Mouse (Mus musculus) liver, adult (tissue): ENCODE data around the gene Atp6v1g2.

Source experiments
- GATA4 ChIP-seq: IDR thresholded peaks from 2 replicates; pipeline ENCODE4 v1.6.1; 2014; ENCODE audit warnings: mild to moderate bottlenecking, low read length; ENCODE audit not compliant: insufficient replicate concordance

Gene Atp6v1g2

GRCm38 (mm10) chr17:35242015-35242941 is 8.8 kb downstream of the Atp6v1g2 start:
- TF ChIP-seq GATA4, result no peak

DNA sequence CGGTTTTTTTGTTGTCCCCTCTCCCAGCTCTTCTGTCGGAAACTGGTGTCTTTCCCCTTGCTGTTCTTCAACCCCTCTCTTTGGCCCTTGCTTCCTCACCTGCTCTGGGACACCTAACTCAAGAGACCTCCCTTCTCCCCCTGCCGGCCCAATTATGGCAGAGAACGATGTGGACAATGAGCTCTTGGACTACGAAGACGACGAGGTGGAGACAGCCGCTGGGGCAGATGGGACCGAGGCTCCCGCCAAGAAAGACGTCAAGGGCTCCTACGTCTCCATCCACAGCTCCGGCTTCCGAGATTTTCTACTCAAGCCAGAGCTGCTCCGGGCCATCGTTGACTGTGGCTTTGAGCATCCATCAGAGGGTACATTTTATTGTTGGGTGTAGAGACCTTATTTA is 9.6 kb downstream of the Atp6v1g2 start:
- TF ChIP-seq GATA4, result no peak

DNA sequence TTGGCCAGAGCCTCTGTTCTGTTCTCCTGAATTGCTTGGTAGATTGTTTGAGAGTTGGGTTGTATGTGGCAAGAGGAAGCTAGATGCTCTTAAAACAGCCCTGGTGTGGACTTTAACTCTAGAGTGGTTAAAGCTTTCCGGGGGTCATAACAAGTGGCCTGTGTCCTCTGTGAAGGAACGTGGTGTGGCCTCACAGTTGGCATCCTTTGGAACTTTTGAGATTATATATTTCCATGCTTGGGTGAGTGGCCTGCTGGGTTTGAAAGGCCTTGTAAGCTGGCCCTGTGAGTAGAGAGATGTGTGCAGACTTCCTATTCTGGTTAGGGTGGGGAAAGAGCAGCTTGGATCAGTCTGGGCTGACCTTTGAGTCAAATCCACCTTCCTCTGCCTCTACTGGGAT is 11.5 kb downstream of the Atp6v1g2 start:
- no peak for TF ChIP-seq GATA4

- no peak for TF ChIP-seq GATA4
Observed at GRCm38 (mm10) chr17:35245731-35246623, 12.5 kb downstream of the Atp6v1g2 start.

DNA sequence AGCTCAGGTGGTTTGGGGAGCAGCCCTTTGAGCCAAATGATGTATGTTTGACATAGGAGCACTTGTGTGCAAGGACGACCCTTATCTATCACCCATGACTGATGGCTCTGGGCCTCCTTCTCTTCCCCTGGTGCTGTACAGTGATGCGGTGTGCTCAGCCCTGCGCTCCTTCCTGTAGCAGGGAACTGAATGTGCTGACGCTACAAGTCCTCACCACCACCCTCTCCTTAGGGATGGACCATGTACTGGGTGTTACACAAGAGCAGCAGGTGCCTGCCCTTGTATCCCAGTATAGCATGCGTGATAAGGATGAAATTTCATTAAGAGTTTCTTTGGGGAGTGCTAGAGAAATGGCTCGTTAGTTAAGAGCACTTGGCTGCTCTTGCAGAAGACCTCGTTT is 13.7 kb downstream of the Atp6v1g2 start:
- TF ChIP-seq GATA4, result no peak

- TF ChIP-seq GATA4, result no peak
Observed at GRCm38 (mm10) chr17:35248986-35249385, 15.5 kb downstream of the Atp6v1g2 start.

DNA sequence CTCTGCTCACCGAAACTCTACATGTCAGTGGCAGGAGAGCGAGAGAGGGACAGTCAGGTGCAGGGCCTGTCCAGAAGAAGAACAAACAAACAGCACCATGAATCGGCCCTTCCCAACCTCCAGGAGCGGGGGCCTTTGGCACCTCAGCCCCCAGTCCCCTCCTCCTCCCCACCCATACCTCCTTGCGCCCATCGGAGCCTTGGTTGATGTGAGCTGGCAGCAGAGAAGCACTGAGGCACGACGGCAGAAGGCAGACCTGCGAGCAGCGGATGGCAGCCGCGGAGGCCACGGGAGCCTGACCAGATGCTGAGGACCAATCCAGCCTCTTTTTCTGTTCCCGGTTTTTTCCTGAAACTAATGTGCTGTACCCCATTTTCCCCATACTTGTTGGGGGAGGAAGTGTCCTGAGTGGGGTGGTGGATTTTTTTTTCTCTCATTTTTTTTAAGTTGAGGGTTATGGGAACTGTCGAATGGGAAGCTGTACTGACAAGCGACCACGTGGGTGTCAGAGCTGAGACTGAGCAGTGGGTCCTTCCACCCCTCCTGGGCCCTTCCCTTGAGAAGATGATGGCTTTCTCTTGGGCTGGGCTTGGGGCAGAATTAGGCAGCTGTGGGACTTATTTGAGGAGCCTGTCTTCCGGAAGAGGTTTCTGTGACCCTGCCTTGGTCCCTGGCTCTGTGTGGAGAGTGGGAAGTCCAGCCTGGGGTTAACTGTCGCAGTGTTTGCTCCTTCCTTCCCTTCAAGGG is 16.2 kb downstream of the Atp6v1g2 start:
- no peak for TF ChIP-seq GATA4

GRCm38 (mm10) chr17:35250348-35251120 is 17.1 kb downstream of the Atp6v1g2 start:
- no peak for TF ChIP-seq GATA4

DNA sequence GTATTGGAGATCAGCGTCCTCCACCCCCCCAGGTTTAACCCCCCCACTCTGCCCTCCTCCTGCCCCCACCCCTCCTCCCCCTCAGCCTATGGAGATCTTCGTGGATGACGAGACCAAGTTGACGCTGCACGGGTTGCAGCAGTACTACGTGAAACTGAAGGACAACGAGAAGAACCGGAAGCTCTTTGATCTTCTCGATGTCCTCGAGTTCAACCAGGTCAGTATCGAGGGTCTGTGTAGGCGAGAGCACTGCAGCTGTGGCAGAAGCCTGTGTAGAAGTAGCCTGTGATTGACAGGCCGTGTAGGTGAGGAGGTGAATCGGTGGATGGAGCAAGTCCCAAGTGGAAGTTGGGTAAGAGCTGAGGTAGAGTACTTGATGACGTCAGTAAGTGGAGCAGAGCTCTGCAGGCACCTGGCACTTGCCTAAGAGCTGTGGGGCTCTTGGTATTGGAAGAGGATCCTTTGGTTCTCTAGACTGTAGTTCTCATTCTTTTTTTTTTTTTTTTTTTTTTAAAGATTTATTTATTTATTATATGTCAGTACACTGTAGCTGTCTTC is 17.8 kb downstream of the Atp6v1g2 start:
- no peak for TF ChIP-seq GATA4

GRCm38 (mm10) chr17:35251981-35252380 is 18.5 kb downstream of the Atp6v1g2 start:
- TF ChIP-seq GATA4, result no peak

GRCm38 (mm10) chr17:35252619-35253292 is 19.3 kb downstream of the Atp6v1g2 start:
- TF ChIP-seq GATA4, result no peak

DNA sequence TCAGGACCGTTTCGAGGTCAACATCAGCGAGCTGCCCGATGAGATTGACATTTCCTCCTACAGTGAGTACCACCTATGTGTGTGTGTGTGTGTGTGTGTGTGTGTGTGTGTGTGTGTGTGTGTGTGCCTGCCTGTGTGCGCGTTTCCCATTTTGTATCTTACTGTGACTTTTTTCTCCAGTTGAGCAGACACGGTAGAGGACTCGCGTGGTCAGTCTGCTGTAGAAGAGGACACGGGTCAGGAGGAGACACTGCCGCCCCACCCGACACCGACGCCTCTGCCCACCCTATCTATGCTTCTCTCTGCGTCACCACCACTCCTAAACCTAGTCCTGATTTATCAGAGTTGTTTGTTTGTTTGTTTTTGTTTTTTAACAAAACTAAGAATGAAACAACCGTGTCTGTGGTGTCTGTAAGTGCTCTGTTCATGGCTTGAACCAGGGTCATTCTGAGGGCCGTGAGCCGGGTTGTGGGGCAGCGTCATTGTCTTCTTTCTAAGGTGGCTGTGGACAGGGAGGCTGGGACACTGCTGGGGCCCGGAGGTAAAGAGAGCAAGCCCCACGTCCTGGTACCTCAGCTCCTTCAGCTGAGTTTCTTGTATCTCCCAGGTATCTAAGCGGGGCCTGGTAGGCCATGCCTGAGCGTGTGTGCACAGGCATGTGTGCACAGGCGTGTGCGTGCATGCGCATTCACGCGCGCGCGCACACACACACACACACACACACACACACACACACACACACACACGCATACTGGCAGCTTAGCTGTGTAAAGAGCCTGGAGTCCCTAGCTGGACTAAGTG is 20.0 kb downstream of the Atp6v1g2 start:
- TF ChIP-seq GATA4, result no peak

DNA sequence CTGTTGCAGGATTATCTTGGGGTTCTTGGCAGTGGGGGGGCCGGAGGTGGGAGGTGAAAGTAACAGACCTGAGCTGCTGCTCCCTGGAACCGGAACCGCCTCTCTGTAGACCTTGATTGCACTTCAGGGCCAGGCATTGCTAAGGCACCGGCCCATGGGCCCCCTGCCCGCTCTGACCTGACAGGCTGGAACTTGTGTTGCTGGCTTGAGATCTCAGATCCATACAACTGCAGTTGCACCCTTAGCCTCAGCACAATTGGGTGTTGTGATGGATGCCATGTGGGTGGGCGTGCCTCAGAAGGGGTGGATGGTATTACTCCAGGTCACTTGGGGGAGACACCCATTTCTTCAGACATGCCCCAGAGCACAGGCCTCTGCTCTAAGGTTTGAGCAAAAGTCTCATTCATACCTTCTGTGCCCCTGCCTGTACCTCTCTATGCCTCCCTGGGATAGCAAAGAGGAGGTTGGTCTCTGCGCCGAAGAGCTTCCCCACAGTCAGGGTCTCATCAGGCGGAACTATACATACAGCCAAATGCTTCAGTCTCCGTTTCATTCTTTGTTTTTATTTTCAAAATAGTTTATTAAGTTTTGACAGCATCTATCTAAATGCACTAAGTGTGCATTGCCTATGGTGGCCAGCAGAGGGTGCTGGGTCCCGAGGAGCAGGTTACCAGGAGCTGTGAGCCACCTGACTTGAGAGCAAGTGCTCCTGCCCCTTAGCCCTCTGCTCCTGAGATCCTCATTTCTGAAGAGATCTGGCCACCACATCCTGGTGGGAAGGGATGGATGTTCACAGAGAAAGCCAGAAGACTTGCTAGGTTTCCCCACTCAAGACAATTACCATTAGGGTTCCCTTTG is 21.0 kb downstream of the Atp6v1g2 start:
- TF ChIP-seq GATA4, result no peak
